Mouse (Mus musculus) B cell, adult 2 months (primary cell): ENCODE results near the gene Mgarp.
"Not testable (repeated sequence)": the region's sequence is repeated elsewhere in the genome, so short reads cannot be mapped to it uniquely, and the experiment has no call there.

Experiments
- DNase-seq, 2 experiments: peaks; one replicate each; pipeline ENCODE4 v3.0.0; 2022

Gene Mgarp

GRCm38 (mm10) chr3:51364703-51365516 lies 31.6 kb downstream of the Mgarp start:
- peak; percentile 77 to 80 for DNase-seq

- no peak for DNase-seq
Measured at GRCm38 (mm10) chr3:51361066-51361465, 35.5 kb downstream of the Mgarp start.

GRCm38 (mm10) chr3:51359558-51360307 lies 36.8 kb downstream of the Mgarp start:
- no peak for DNase-seq

GRCm38 (mm10) chr3:51358660-51359557 lies 37.6 kb downstream of the Mgarp start:
- peak; percentile 91 to 93 for DNase-seq

GRCm38 (mm10) chr3:51358181-51358580 lies 38.4 kb downstream of the Mgarp start:
- DNase-seq: peak; percentile 90

- DNase-seq: no peak
Measured at GRCm38 (mm10) chr3:51357624-51358023, 38.9 kb downstream of the Mgarp start.

GRCm38 (mm10) chr3:51357078-51357477 lies 39.5 kb downstream of the Mgarp start:
- DNase-seq: no peak

GRCm38 (mm10) chr3:51354956-51355355 lies 41.6 kb downstream of the Mgarp start:
- not testable (repeated sequence) for DNase-seq

- no peak for DNase-seq
Measured at GRCm38 (mm10) chr3:51354034-51354427, 42.5 kb downstream of the Mgarp start.

GRCm38 (mm10) chr3:51353325-51354033 lies 43.1 kb downstream of the Mgarp start:
- DNase-seq: peak; percentile 79 to 80

- DNase-seq: no peak
Measured at GRCm38 (mm10) chr3:51350806-51351205, 45.7 kb downstream of the Mgarp start.

GRCm38 (mm10) chr3:51348646-51349238 lies 47.8 kb downstream of the Mgarp start:
- no peak for DNase-seq

- peak in 1 of 2 experiments; percentile 39 for DNase-seq
Measured at GRCm38 (mm10) chr3:51345017-51345416, 51.5 kb downstream of the Mgarp start.

GRCm38 (mm10) chr3:51344182-51344581 lies 52.4 kb downstream of the Mgarp start:
- DNase-seq: not testable (repeated sequence)

GRCm38 (mm10) chr3:51343260-51343659 lies 53.3 kb downstream of the Mgarp start:
- no peak for DNase-seq

GRCm38 (mm10) chr3:51342152-51342551 lies 54.4 kb downstream of the Mgarp start:
- no peak for DNase-seq

- DNase-seq: peak in 1 of 2 experiments; percentile 49
Measured at GRCm38 (mm10) chr3:51341268-51342081, 55.1 kb downstream of the Mgarp start.

GRCm38 (mm10) chr3:51340552-51341267 lies 55.8 kb downstream of the Mgarp start, which contains the start of gene Elf2:
Gene Elf2 (minus strand): TSS chr3:51340663.
- DNase-seq: peak; percentile 88 to 89

GRCm38 (mm10) chr3:51339734-51340551 lies 56.6 kb downstream of the Mgarp start:
- DNase-seq: peak; percentile 70 to 75
